Mouse (Mus musculus) heart, postnatal 0 days (tissue): ENCODE measurements at regions not wholly inside any gene's neighbourhood (a gene's known extent, or its start where the extent isn't known, plus 50 kb on each side); places are given as distances from the start of the nearest gene placed in this dataset.

ENCODE experiments used
- CTCF ChIP-seq: IDR thresholded peaks from 2 replicates; pipeline ENCODE4 v1.5.1; 2016; ENCODE audit warnings: antibody characterized with exemption, control low read depth, low read depth
- EP300 ChIP-seq: IDR thresholded peaks from 2 replicates; pipeline ENCODE4 v1.6.1; 2016; ENCODE audit warnings: antibody characterized with exemption, low read depth

DNA sequence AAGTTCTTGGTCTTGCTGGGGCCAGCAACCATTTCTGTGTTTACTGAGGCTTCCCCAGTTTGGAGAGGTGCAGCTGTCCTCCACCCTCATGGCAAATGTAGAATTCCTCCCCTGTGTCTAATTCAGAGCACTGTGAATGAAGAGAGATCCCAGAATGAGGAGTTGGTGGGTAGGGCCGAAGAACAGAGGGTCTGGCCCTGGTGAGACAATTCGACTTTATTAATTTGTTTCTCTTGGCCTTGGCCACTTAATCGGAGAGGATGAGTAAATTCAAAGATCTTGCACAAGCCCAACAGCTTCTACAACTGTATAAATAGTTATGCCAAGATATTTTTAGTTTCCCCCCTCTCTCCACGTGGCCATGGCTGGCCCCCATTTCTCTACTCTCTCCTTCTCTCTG, 381.9 kb upstream of the Klhl29 start:
- no peak for TF ChIP-seq EP300
- no peak for TF ChIP-seq CTCF
